Mouse (Mus musculus) heart, postnatal 14 days (tissue): ENCODE results near the gene Hist1h2bh. TPM values are rescaled to one million over a fixed set of nuclear protein-coding genes. Genes with fewer than 3 reads are reported as not detected.
"Not testable (repeated sequence)": the region's sequence is repeated elsewhere in the genome, so short reads cannot be mapped to it uniquely, and the experiment has no call there.

ENCODE experiments used
- DNase-seq, 2 experiments: peaks; one replicate each; pipeline ENCODE4 v3.0.0; 2021 to 2022
- intact Hi-C: fragments of 180-260 bp; cut with DNase I; formaldehyde crosslinking; loops from one replicate; pipeline ENCODE4 v1.15.1; 2025
- total RNA-seq, 2 experiments: library from RNA; stranded (reverse); gene quantifications; 2 replicates each; pipeline ENCODE4 v1.2.3; 2021

Gene Hist1h2bh
- total RNA-seq, 2 experiments from 2014 or later = 3.7 to 7.4 TPM

DNA sequence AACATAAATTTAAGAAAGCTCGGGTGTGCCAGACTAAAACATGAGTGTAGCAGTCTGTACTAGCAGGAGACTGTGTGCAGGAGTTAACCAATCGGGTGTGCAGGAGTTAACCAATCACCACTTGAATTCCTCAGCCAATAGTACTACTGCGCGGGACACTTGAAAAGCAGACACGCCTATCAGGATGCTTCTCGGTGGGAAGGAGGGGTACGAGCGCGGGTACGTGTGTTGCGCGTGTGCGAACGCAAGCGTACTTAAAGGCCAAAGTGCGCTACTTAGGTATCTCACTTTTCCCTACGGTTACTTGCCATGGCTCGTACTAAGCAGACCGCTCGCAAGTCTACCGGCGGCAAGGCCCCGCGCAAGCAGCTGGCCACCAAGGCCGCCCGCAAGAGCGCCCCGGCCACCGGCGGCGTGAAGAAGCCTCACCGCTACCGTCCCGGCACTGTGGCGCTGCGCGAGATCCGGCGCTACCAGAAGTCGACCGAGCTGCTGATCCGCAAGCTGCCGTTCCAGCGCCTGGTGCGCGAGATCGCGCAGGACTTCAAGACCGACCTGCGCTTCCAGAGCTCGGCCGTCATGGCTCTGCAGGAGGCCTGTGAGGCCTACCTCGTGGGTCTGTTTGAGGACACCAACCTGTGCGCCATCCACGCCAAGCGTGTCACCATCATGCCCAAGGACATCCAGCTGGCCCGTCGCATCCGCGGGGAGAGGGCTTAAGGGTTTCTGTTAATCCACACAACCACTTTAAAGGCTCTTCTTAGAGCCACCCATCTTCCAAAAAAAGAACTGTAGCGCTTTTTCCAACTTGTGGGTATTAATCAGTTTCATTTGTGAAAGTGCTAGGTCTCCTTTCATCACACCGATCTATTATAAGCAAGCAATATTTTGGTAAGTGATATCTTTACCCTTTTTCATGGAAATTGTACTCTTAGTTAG lies 7.8 kb downstream of the Hist1h2bh start, which contains the start of gene Hist1h3g:
Hist1h3g (plus strand) TSS at position 286 of the 939 bp plus-strand sequence.
- intact Hi-C loops = not testable (repeated sequence)
- peak; percentile 81 to 88 for DNase-seq

DNA sequence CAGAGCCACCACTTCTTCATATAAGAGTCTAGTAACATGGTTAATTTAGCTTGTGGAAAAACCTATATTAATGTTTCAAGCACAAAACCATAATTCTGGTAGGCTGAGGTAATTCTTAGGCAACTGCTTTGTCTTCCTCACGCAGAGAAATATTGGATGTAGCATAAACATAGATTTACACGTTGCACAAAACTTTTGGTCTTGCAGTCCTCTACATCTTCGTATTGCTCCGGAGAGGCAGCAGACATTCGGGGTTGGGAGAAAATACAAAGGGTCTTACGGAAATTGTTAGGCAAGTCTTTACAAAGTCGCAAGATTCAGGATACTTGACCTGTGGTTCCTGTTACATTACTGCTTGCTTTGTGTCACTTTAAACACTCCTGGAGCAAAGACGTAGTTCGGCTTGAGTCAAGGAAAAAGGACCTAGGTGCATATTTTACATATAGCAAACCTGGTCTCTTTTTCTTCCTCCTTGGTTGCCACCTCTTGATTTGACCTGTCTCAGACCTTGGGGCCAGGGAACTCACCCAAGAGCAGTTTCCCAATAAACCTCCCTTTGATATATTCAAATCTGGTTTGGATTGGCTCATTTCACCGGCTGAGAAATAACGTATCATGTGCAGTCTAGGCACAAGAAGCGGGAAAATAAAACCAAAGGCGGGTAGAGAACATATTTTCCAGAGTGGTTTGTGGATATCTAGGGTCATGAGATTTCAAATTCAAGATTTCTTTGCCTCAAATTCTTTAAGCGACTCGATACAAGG lies 8.6 kb downstream of the Hist1h2bh start:
- no peak for DNase-seq
- intact Hi-C loops = loop anchor here (5.0 kb wide), 1 partner anchor 48 kb away; the partner anchor contains the start of gene Hist1h4d

DNA sequence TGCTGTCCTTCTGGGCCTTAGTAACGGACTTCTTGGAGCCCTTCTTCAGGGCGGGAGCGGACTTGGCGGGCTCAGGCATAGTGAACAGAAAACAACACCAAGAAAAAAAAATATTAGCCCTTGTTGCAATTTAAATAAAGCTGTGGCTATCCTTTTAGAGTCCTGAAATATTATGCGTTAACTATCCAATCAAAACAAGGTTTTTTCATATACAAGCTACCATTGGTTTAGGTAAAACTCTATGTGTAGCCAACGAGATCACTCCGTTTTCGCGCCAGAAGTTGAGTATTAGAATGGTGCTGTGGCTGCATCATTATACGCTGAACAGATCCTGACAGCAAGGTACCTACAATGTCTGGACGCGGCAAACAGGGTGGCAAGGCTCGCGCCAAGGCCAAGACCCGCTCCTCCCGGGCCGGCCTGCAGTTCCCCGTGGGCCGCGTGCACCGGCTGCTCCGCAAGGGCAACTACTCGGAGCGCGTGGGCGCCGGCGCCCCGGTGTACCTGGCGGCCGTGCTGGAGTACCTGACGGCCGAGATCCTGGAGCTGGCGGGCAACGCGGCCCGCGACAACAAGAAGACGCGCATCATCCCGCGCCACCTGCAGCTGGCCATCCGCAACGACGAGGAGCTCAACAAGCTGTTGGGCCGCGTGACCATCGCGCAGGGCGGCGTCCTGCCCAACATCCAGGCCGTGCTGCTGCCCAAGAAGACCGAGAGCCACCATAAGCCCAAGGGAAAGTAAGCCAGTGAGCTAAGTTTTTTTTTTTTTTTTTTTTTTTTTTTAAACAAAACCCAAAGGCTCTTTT lies 9.4 kb downstream of the Hist1h2bh start, which contains the start of gene Hist1h2af:
Hist1h2af (plus strand) TSS at position 347 of the 808 bp plus-strand sequence.
- peak; percentile 39 to 66 for DNase-seq
- intact Hi-C loops = loop anchor here (5.0 kb wide), 1 partner anchor 49 kb away; the partner anchor contains the start of gene Hist1h4d

DNA sequence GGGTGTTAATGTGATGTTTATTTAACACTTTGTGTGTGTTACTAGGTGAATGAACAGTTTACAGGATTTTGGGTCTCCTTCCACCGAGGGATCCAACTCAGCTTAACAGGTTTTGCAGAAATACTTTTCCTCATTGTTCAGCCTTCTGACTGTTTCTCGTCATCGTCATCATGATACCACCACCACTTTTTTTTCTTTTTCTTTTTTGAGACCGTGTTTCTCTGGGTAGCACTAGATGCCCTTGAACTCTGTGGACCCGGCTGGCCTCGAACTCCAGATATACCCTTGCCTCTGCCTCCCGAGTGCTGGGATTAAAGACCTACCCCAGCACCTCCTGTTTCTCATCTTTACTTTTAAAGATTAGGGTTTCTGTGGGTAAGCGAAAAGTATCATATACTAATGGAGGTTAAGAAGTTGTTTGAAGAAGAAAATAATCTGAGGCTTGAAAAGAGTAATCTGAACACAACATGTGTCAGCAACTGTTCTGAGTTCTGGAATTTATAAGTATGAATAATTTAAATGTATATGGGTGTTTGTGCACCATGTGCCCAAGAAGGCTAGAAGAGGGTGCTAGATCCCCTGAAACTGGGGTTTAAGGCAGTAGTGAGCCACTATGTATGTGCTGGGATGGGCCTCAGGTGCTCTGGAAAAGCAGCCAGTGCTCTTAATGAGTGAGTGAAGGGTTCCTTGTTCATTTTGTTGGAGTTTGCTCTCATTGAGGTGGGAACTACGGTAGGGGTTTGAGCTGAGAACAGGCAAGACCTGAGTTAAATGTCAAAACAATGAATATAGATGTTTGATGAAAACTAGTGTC lies 10.7 kb downstream of the Hist1h2bh start:
- DNase-seq = no peak
- intact Hi-C loops = loop anchor here (5.0 kb wide), 1 partner anchor 50 kb away; the partner anchor contains the start of gene Hist1h4d

DNA sequence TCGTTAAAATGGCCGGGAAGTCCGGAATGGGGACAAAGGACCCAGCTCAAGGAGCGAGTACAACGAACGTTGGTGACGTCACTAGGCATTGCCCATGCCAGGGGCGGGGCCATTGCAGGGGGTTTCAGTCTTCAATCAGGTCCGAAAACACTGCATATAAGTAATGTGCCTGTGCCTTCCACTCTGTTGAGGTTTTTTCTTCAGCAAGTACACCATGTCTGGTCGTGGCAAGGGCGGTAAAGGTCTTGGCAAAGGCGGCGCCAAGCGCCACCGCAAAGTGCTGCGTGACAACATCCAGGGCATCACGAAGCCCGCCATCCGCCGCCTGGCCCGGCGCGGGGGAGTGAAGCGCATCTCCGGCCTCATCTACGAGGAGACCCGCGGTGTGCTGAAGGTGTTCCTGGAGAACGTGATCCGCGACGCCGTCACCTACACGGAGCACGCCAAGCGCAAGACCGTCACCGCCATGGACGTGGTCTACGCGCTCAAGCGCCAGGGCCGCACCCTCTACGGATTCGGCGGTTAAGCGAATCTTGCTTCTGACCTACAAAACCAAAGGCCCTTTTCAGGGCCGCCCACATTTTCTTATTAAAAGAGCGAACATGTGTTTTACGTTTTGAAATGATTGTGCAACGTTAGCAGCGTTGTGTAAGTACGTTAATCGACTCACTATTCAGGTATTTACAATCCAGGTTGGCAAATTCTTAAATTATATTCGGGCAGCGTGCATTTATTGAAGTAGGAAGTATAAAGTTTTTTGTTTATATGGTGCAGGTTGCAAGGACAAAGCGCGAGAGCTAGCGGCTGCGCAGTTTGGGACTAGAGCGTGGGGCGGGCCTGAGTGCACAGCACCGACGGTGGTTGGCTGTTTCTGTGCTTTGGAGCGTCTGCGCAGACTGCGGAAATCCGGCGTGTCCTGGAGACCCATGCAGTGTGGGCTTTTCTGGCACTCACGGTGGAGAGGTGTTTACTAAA lies 12.0 kb downstream of the Hist1h2bh start, which contains the start of gene Hist1h4h:
Hist1h4h (plus strand) TSS at position 150 of the 975 bp plus-strand sequence.
- intact Hi-C loops = loop anchor here (5.0 kb wide), 1 partner anchor 51 kb away; the partner anchor contains the start of gene Hist1h4d

DNA sequence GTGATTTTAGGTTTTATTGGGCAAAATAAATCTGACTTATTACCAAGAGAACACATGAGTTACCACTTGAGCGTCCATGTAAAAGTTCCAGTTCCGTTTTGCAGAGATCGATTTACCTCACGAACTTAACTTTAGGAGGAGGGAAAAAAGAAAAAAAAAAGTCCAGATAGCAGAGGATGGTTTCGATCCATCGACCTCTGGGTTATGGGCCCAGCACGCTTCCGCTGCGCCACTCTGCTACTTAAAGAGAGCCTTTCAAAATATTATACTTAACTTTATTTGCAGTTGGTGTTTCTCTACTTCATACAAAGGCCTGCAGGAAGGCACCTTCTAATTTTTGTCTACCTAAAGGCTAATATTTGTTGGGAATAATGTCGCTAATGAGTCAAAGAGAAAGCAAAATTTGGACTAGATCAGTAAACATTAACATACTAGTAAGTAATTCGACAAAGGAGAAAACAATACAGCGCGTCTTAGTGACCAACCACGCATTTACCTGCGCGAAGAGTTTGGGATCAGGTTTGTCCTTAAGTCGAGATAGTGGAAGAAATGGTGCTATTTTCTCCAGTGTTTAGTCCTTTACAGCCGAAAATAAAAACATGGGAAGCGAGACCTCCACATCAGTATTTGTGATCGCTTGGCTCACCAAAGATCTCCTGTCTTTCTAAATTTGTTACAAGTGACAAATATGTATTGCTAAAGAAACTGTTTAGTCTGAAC lies 12.9 kb downstream of the Hist1h2bh start:
- intact Hi-C loops = loop anchor here (5.0 kb wide), 1 partner anchor 52 kb away; the partner anchor contains the start of gene Hist1h4d
- DNase-seq = peak; percentile 64 to 73

More for the DNA sequence above, 12.0 kb downstream of the Hist1h2bh start, which contains the start of gene Hist1h4h:
- peak; percentile 93 to 96 for DNase-seq

DNA sequence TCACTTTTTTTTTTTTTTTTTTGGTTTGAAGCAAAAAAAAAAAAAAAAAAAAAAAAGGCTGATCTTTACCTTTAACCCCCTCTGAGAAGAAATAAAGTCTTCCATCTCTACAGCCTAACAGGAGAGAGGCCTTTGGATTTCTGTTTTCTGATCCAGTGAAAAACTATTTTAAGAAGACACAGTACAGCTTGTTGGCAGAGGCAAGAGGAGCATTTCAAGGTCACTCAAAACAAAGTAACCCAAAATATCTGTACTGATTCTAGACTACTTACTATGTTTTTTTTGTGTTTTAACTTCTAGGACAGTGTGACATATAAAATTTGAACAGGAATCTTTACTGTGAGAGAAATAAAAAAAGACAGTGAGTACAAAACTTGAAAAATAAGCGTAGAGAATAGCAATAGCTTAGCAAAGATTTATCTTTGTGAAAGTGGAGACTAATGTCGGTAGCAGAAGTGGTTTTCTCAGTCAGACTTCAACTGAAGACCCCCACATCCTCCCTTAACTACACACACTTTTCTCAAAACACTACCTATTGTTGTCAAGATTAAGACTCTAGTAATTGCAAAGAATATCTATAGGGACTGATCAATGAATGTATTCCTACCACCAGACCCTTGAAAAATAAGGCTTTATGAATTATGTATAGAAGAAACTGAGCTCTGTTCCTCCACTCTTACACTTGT lies 13.6 kb downstream of the Hist1h2bh start:
- DNase-seq = no peak

DNA sequence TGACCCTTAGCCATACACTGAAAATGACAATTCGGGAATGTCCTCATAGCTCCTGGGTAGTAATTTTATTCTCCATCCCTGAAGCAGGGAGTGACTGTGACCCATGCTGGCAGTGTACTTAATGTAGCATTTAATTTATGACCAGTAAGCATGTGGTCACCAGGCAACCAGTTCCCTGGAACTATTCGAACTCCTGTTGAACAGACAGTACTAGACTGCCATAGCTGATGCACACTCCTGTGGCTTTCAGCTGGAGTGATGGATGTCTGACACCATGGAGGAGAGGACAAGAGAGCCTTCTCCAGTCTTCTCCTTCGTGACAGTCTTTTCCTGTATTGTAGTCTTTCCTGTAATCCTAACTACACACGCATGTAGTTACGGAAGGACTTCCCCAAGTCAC lies 14.2 kb downstream of the Hist1h2bh start:
- intact Hi-C loops = loop anchor here (10.0 kb wide), 1 partner anchor 1814 kb away; the partner anchor contains the start of genes Hist1h2ai, Hist1h2bl and Hist1h3h
- DNase-seq = no peak

More for the DNA sequence above, 13.6 kb downstream of the Hist1h2bh start:
- intact Hi-C loops = loop anchor here (5.0 to 10.0 kb wide), 2 partner anchors 53 to 1815 kb away; partner anchors contain the start of genes Hist1h2ai, Hist1h2bl, Hist1h3h and Hist1h4d

DNA sequence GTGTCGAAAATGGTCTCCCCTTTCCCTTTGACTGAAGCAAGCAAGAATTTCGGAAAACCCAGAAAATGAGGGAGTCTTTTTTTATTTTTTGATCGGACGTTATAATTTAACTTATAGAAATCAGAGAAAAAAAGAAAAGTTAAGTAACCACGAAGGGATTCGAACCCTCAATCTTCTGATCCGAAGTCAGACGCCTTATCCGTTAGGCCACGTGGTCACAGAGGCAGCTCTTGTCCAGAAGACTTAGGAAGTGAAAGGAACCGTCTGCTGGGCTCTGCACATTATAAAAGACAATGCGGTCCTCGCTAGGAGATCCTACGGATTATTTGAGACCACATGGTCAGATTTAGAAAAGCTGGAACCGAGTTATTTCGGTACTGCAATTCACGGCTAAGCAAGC lies 16.9 kb downstream of the Hist1h2bh start:
- DNase-seq = peak; percentile 90 to 95
- intact Hi-C loops = loop anchor here (10.0 kb wide), 1 partner anchor 1812 kb away; the partner anchor contains the start of genes Hist1h2ai, Hist1h2bl and Hist1h3h

DNA sequence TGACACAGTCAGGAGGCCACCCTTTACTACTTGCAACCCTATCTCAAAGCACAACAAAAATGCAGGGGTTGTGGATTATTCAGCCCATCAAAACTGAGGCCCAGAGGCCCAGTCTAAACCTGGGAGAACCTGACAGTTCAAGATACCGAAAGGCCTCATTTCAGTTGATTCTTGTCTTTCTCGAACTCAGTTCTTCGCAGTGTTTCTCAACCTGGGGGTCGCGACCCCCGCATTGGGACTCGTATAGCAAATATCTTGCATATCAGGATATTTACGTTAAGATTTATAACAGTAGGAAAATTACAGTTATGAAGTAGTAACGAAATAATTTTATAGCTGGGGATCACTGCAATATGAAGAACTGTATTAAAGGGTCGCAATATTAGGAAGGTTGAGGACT lies 17.3 kb downstream of the Hist1h2bh start:
- intact Hi-C loops = loop anchor here (2.0 to 10.0 kb wide), 2 partner anchors 95 to 1811 kb away; partner anchors contain the start of genes Hist1h2ai, Hist1h2bl and Hist1h3h
- no peak for DNase-seq

DNA sequence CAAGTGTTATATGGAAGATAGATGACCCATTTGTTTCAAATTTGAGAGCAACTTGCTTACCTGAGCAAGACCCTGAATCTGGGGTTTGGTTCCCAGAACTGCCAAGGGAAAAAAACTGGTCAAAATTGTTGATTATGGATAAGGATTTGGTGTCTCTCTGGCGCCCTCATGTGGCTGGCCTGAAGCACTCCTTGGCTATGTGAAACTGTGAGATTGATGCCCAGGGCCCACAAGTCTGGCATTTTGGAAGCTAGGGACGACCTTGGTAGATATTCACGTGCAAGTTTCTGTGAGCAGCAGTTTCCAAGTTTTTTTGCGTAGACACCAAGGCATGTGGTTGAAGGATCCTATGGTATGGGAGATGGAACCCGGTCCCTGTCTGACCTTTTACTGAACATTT lies 18.5 kb downstream of the Hist1h2bh start:
- intact Hi-C loops = loop anchor here (2.0 to 10.0 kb wide), 2 partner anchors 94 to 1810 kb away; partner anchors contain the start of genes Hist1h2ai, Hist1h2bl and Hist1h3h
- peak; percentile 82 to 85 for DNase-seq

DNA sequence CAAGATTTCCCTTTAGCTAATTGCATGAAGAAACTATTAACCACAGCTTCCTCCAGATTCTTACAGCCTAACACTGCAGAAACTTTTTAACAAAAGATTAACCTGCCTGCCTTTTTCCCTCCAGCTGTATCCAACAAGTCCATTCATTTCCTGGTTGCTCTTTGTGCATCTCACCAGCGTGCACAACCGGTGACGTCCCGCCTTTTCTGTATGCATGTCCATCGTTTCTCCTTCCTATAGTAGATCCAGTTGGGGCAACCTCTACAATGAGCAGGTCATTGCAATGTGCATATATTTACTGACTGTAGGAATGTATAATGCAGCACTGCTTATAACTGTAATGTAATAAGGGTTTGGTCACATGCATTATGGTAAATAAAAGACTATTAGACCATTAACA lies 19.2 kb downstream of the Hist1h2bh start:
- intact Hi-C loops = loop anchor here (2.0 to 10.0 kb wide), 2 partner anchors 93 to 1809 kb away; partner anchors contain the start of genes Hist1h2ai, Hist1h2bl and Hist1h3h
- DNase-seq = no peak

DNA sequence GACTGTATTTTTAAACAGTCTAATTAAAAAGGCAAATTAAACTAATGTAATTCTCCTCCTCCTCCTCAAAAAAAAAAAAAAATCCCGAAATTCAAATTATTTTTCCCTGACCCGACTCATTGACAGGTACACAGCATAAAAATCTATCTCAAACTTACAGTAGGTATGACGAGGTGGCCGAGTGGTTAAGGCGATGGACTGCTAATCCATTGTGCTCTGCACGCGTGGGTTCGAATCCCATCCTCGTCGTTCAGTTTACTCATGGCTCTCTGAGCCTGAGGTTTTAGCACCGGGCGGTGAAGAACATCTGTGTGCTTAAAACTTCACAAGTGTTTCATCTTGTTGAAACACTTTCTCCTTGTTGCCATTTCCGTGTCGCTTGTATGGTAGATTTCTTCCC lies 21.5 kb downstream of the Hist1h2bh start:
- DNase-seq = peak; percentile 75 to 79
- intact Hi-C loops = loop anchor here (10.0 kb wide), 1 partner anchor 1807 kb away; the partner anchor contains the start of genes Hist1h2ai, Hist1h2bl and Hist1h3h

DNA sequence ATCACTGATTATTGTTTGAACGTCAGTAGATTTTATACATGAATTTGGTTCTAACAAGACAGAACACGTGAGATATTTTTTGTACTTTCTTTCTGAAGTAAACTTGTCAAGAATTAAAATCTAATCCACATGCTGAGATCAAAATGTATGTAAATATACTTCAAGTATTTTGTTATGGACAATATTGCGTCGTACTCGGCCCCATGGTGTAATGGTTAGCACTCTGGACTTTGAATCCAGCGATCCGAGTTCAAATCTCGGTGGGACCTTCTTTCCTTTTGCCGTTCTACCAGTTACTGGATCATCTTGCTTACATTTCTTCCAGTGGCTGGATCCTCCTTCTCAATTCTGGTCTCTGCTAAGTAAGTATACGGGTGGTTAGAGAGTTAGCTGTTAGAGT lies 23.8 kb downstream of the Hist1h2bh start:
- peak; percentile 76 to 80 for DNase-seq
- intact Hi-C loops = loop anchor here (2.0 to 5.0 kb wide), 5 partner anchors 73 to 1577 kb away; partner anchors contain the start of gene Zfp322a

DNA sequence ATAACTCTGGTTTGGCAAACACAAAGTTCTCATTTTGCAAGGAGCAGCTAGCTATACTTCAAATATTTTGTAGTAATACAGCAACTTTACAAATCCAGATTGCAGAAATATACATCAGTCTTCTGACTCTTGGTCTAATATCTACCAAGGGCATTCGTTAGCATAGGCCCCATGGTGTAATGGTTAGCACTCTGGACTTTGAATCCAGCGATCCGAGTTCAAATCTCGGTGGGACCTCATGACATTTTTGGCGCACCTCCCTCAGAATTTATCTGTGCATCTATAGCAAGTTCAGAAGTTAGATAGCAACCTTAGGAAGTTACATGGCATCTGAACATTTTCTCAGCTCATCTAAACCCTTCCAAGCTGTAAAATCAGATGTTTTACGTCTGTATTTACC lies 24.3 kb downstream of the Hist1h2bh start:
- peak; percentile 74 to 83 for DNase-seq
- intact Hi-C loops = loop anchor here (2.0 to 5.0 kb wide), 5 partner anchors 72 to 1577 kb away; partner anchors contain the start of gene Zfp322a
